In the genomic region with DNA sequence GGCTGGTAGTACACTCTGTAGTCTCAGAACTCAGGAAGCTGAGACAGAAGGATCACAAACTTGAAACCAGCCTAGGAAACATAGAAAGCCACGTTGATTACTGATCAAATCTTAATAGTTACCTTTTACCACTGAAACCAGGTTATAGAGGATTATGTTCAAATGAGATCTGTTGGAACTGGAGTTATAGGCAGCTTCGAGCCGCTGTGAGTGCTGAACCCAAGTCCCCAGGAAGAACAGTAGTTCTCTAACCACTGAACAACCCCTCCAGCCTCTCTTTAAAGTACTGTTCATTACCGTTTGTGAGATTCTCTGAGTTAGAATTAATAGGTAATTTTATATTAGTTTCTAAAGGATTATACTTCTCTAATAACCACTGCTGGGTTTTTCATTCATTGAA, we compare ENCODE assay signal across 35 mouse cellular contexts.
"Had no signal": no experiment of that assay in that cellular context is flagged by ENCODE, and none has a peak within 500 bp of the region (broad histone marks: within the 10 kb centered on the region; RNA-seq: fewer than 3 reads in every experiment).

No protein-coding gene starts in this region.

- H3K27me3 ChIP-seq: heart, embryonic 15.5 days; hindbrain, embryonic 12.5 days; hindbrain, embryonic 13.5 days; hindbrain, embryonic 15.5 days; intestine, embryonic 15.5 days; kidney, embryonic 15.5 days had no signal

- H3K4me3 ChIP-seq: heart, embryonic 10.5 days; heart, embryonic 13.5 days; heart, embryonic 15.5 days; hindbrain, embryonic 10.5 days; hindbrain, embryonic 12.5 days; hindbrain, embryonic 13.5 days; hindbrain, embryonic 15.5 days; intestine, embryonic 15.5 days; kidney, embryonic 15.5 days; layer of hippocampus, adult 2 months; left cerebral cortex, adult 2 months had no signal

- H3K9me3 ChIP-seq: heart, embryonic 10.5 days; heart, embryonic 13.5 days; heart, embryonic 15.5 days; hindbrain, embryonic 10.5 days; hindbrain, embryonic 12.5 days; hindbrain, embryonic 13.5 days; hindbrain, embryonic 15.5 days; intestine, embryonic 15.5 days; kidney, embryonic 15.5 days had no signal

- ATAC-seq: hindbrain, embryonic 16.5 days; hindbrain, postnatal 0 days; inflammation-experienced regulatory T-cells, adult 6 months; intestine, embryonic 15.5 days; intestine, embryonic 16.5 days; intestine, postnatal 0 days had no signal

- DNase-seq: heart, postnatal 10 days; heart, postnatal 14 days; heart, postnatal 36 days; heart, postnatal 4 days; kidney, adult 11 months; kidney, adult 18-20 months; kidney, adult 2 months; kidney, adult 8-10 months; kidney, adult 9 months; kidney, postnatal 10 days; kidney, postnatal 14 days; kidney, postnatal 25 days; kidney, postnatal 36 days; kidney, postnatal 4 days; layer of hippocampus, adult 9-11 months; layer of hippocampus, postnatal 36 days had no signal

- H3K36me3 ChIP-seq: heart, embryonic 10.5 days; heart, embryonic 13.5 days; heart, embryonic 15.5 days; hindbrain, embryonic 10.5 days; hindbrain, embryonic 12.5 days; hindbrain, embryonic 13.5 days; hindbrain, embryonic 15.5 days; intestine, embryonic 15.5 days; kidney, embryonic 15.5 days had no signal

- H3K4me1 ChIP-seq: heart, embryonic 10.5 days; hindbrain, embryonic 10.5 days; hindbrain, embryonic 12.5 days; hindbrain, embryonic 13.5 days; hindbrain, embryonic 15.5 days; intestine, embryonic 15.5 days; kidney, embryonic 15.5 days had no signal

- H3K27ac ChIP-seq: heart, embryonic 10.5 days; heart, embryonic 13.5 days; heart, embryonic 15.5 days; hindbrain, embryonic 10.5 days; hindbrain, embryonic 12.5 days; hindbrain, embryonic 13.5 days; hindbrain, embryonic 14.5 days; hindbrain, embryonic 15.5 days; hindbrain, postnatal 0 days; intestine, embryonic 15.5 days; kidney, embryonic 15.5 days; kidney, postnatal 0 days; layer of hippocampus, adult 2 months; left cerebral cortex, adult 2 months had no signal

- H3K4me2 ChIP-seq: heart, embryonic 11.5 days; heart, embryonic 13.5 days; heart, embryonic 15.5 days; hindbrain, embryonic 12.5 days; hindbrain, embryonic 13.5 days; hindbrain, embryonic 14.5 days; hindbrain, embryonic 15.5 days; intestine, embryonic 15.5 days; kidney, embryonic 15.5 days had no signal

- H3K9ac ChIP-seq: heart, embryonic 13.5 days; heart, embryonic 15.5 days; hindbrain, embryonic 12.5 days; hindbrain, embryonic 13.5 days; hindbrain, embryonic 14.5 days; hindbrain, embryonic 15.5 days; intestine, embryonic 15.5 days; kidney, embryonic 15.5 days had no signal
